Mouse (Mus musculus) limb, embryonic 10.5 days (tissue): ENCODE measurements around the gene Nr3c2. TPM values are rescaled to one million over a fixed set of nuclear protein-coding genes. Genes with fewer than 3 reads are reported as not detected.

Source experiments
- DNase-seq: peaks from one replicate; pipeline ENCODE4 v3.0.0-alpha.2; 2017; ENCODE audit warnings: low spot score
- H3K27ac ChIP-seq: fragments of 300-500 bp; sonication (generic); 2 replicates; pipeline ENCODE4 v1.5.1; 2016; ENCODE audit warnings: mild to moderate bottlenecking
- H3K27me3 ChIP-seq: fragments of 300-500 bp; sonication (generic); 2 replicates; pipeline ENCODE4 v1.6.1; 2016; ENCODE audit warnings: low read depth, mild to moderate bottlenecking; ENCODE audit not compliant: poor library complexity, severe bottlenecking
- H3K36me3 ChIP-seq: fragments of 300-500 bp; sonication (generic); 2 replicates; pipeline ENCODE4 v1.6.1; 2016; ENCODE audit warnings: mild to moderate bottlenecking, moderate library complexity
- H3K4me1 ChIP-seq: fragments of 300-500 bp; sonication (generic); 2 replicates; pipeline ENCODE4 v1.6.1; 2016
- H3K4me3 ChIP-seq: fragments of 300-500 bp; sonication (generic); 2 replicates; pipeline ENCODE4 v1.5.1; 2016; ENCODE audit warnings: mild to moderate bottlenecking, moderate library complexity
- H3K9me3 ChIP-seq: fragments of 300-500 bp; sonication (generic); replicated peaks from 2 replicates; pipeline ENCODE4 v1.6.1; 2016; ENCODE audit warnings: mild to moderate bottlenecking
- WGBS: fragments of 180-500 bp; shearing (Covaris S2); methylation state at CpG from one replicate; pipeline ENCODE4 v1.1.7; 2016; 5-methylcytosine and 5-hydroxymethylcytosine counted together
- polyA plus RNA-seq: library from polyadenylated mRNA; unstranded; fragments of >200 nt; fragmentation: Nextera tagmentation; extraction: Ambion mirVana; gene quantifications from 2 replicates; pipeline ENCODE4 v1.2.1, GENCODE M21; 2016

The Nr3c2 gene
- polyA plus RNA-seq = 0.35 and 0.41 TPM in 2 replicates

GRCm38 (mm10) chr8:76899411-76900154, at the start of gene Nr3c2:
Gene Nr3c2, plus strand, starts transcription at chr8:76899442.
- H3K4me3 ChIP-seq = peak within 1 kb of the TSS; percentile 71
- no peaks in the 10 kb centered on the region for H3K36me3 ChIP-seq
- under 1% methylated on average over 45 of the region's 47 CpGs for WGBS
- peak; percentile 64 for DNase-seq
- H3K27me3 ChIP-seq = peaks cover 79% of the 10 kb centered on the region
- peaks cover 37% of the 10 kb centered on the region for H3K4me1 ChIP-seq
- no peak within 1 kb of the TSS; the same call in 1 of the 2 replicates for H3K27ac ChIP-seq
- no peaks in the 10 kb centered on the region for H3K9me3 ChIP-seq

GRCm38 (mm10) chr8:76858534-76858933, 40.7 kb upstream of the Nr3c2 start:
- DNase-seq = no peak
- WGBS = 70% methylated on average over 2 of the region's 2 CpGs
- Histone ChIP-seq H3K4me1 (no peaks in the 10 kb centered on the region), H3K27me3 (no peaks in the 10 kb centered on the region), H3K36me3 (no peaks in the 10 kb centered on the region), H3K9me3 (no peaks in the 10 kb centered on the region), H3K27ac (no peak overlapping the region), H3K4me3 (no peak overlapping the region)

- Histone ChIP-seq H3K9me3 (no peaks in the 10 kb centered on the region), H3K27me3 (no peaks in the 10 kb centered on the region), H3K4me3 (no peak overlapping the region), H3K36me3 (no peaks in the 10 kb centered on the region), H3K4me1 (no peaks in the 10 kb centered on the region), H3K27ac (no peak overlapping the region)
- DNase-seq = no peak
Observed at GRCm38 (mm10) chr8:76859709-76860108, 39.5 kb upstream of the Nr3c2 start.

DNA sequence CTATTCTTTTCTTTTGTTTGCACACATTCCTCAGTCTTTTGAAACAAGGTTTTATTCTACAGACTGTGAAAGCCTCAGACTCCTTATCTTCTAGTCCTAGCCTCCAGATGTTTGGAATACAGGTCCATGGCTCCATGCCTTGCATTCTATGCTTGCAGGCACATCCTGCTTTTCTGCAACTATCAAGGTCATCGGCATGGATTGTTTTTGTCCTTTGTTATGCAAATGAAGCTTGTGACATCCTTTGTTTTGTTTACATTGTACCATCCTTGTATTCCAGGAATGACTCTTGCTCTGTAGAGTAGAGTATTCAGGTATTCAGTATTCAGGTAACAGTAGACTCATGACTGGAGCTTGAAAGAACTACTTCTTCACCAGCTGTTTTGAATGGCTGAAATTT, 36.2 kb upstream of the Nr3c2 start:
- WGBS = 89% methylated on average over 1 of the region's 1 CpGs
- DNase-seq = no peak

DNA sequence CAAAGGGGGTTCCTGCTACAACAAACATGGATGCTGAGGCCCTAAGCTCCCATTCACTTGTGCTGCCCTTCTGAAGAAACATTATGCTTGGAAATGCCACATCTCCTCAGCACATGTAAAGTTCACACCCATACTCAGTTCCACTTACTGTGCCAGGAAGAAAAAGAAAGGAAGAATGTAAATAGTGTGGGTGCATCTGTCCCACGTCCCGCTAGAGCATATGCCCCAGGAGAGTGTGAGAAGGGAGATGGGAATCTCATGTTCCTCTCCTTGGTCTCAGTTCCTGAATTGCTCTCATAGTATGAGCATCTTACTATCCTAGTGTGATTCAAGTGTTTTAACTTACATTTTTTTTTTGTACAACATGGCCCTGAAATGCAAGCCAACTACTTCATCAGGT, 22.4 kb upstream of the Nr3c2 start:
- no peaks in the 10 kb centered on the region for H3K9me3 ChIP-seq
- DNase-seq = no peak
- H3K27me3 ChIP-seq = no peaks in the 10 kb centered on the region
- no peak overlapping the region for H3K27ac ChIP-seq
- H3K4me3 ChIP-seq = no peak overlapping the region
- 96% methylated on average over 2 of the region's 2 CpGs for WGBS
- H3K4me1 ChIP-seq = no peaks in the 10 kb centered on the region
- no peaks in the 10 kb centered on the region for H3K36me3 ChIP-seq

More for the DNA sequence above, 36.2 kb upstream of the Nr3c2 start:
- no peaks in the 10 kb centered on the region for H3K9me3 ChIP-seq
- H3K4me3 ChIP-seq = no peak overlapping the region
- no peaks in the 10 kb centered on the region for H3K36me3 ChIP-seq
- no peaks in the 10 kb centered on the region for H3K27me3 ChIP-seq
- H3K27ac ChIP-seq = no peak overlapping the region
- no peaks in the 10 kb centered on the region for H3K4me1 ChIP-seq

GRCm38 (mm10) chr8:76897050-76897449, 2.2 kb upstream of the Nr3c2 start:
- 0% methylated on average over 2 of the region's 2 CpGs for WGBS
- H3K4me1 ChIP-seq = peaks cover 32% of the 10 kb centered on the region
- H3K27ac ChIP-seq = no peak overlapping the region
- H3K36me3 ChIP-seq = no peaks in the 10 kb centered on the region
- H3K9me3 ChIP-seq = no peaks in the 10 kb centered on the region
- peaks cover 53% of the 10 kb centered on the region for H3K27me3 ChIP-seq
- H3K4me3 ChIP-seq = no peak overlapping the region
- no peak for DNase-seq

- WGBS = under 1% methylated on average over 56 of the region's 60 CpGs
- H3K27me3 ChIP-seq = peaks cover 72% of the 10 kb centered on the region
Observed at GRCm38 (mm10) chr8:76898721-76899410, 376 bp upstream of the Nr3c2 start.

GRCm38 (mm10) chr8:76900155-76901141, 1.2 kb downstream of the Nr3c2 start:
- DNase-seq = peak; percentile 68
- under 1% methylated on average over 58 of the region's 58 CpGs for WGBS
- no peaks in the 10 kb centered on the region for H3K36me3 ChIP-seq
- H3K4me1 ChIP-seq = peaks cover 37% of the 10 kb centered on the region
- H3K27ac ChIP-seq = no peak overlapping the region; the same call in 1 of the 2 replicates
- no peaks in the 10 kb centered on the region for H3K9me3 ChIP-seq
- peak overlapping the region; percentile 71 for H3K4me3 ChIP-seq
- H3K27me3 ChIP-seq = peaks cover 83% of the 10 kb centered on the region

More at GRCm38 (mm10) chr8:76898721-76899410, 376 bp upstream of the Nr3c2 start:
- no peaks in the 10 kb centered on the region for H3K36me3 ChIP-seq
- H3K27ac ChIP-seq = no peak overlapping the region
- no peaks in the 10 kb centered on the region for H3K9me3 ChIP-seq
- H3K4me3 ChIP-seq = peak overlapping the region; percentile 71
- peaks cover 37% of the 10 kb centered on the region for H3K4me1 ChIP-seq
- peak; percentile 57 for DNase-seq

DNA sequence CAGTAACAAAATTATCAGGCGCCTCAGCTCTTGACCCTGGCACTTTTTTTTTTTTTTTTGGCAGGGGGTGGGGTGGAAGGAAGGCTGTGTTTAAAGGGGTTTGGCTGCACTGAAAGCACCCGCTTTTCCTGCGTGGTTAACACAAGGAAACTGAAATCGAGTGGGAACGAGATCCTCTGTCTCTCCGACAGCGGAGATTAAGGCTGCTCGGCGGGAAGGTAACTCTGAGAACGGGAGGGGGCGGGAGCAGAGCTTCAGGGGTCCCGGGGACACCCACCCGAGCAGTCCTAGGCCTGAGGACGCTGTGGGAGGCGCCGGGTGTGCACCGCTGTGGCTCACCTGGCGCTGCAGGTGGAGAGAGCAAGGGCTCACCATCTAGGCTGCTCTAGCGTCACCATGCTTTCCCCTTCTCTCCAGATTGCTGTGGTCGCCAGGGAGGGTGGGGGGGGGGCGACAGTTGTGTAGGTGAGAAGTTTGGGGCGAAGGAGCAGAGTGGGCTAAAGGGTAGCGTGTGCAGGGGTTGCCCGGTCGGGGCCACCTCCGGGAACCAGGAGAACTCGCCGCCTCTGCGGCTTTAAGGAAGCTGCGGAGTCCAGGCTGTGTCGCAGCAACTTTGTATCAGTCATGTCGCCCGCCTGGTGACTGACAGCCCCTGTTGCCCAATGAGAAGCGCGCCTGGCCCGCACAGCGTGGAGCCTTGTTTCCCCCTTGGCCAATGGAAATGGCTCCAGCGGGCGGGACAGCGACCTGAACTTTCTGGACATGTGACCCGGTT, 2.4 kb downstream of the Nr3c2 start:
- peak; percentile 94 for DNase-seq
- under 1% methylated on average over 40 of the region's 41 CpGs for WGBS
- H3K9me3 ChIP-seq = no peaks in the 10 kb centered on the region
- peak overlapping the region; percentile 71 for H3K4me3 ChIP-seq
- peak overlapping the region; percentile 61; the same call in 1 of the 2 replicates for H3K27ac ChIP-seq
- H3K36me3 ChIP-seq = no peaks in the 10 kb centered on the region
- peaks cover 80% of the 10 kb centered on the region for H3K27me3 ChIP-seq
- H3K4me1 ChIP-seq = peaks cover 37% of the 10 kb centered on the region

GRCm38 (mm10) chr8:76902205-76903078, 3.2 kb downstream of the Nr3c2 start:
- 2% methylated on average over 33 of the region's 35 CpGs for WGBS
- H3K27me3 ChIP-seq = peaks cover 72% of the 10 kb centered on the region
- H3K9me3 ChIP-seq = no peaks in the 10 kb centered on the region
- H3K27ac ChIP-seq = no peak overlapping the region
- H3K36me3 ChIP-seq = no peaks in the 10 kb centered on the region
- H3K4me1 ChIP-seq = peaks cover 37% of the 10 kb centered on the region
- no peak for DNase-seq
- H3K4me3 ChIP-seq = peak overlapping the region; percentile 71

DNA sequence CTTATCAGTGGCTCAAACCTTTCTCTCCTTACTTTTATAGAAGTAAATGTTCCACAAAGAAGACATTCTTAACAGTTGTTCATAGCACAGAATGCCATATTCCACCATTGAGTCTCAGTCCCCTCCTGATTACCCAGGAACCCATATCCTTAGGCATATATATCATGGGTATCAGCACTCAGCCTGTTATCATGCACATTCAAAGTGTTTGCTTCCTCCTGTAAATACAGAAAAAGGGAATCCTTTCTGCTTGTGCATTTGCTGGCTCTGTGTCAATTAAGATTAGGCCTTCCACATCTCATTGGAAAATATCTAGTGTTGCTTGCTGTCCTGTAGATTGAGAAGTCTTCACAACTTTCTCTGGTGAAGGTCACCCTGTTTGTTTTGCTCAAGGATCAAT, 12.0 kb downstream of the Nr3c2 start:
- no peaks in the 10 kb centered on the region for H3K9me3 ChIP-seq
- DNase-seq = no peak
- no peaks in the 10 kb centered on the region for H3K27me3 ChIP-seq
- no peaks in the 10 kb centered on the region for H3K4me1 ChIP-seq
- no peaks in the 10 kb centered on the region for H3K36me3 ChIP-seq
- H3K4me3 ChIP-seq = no peak overlapping the region
- no peak overlapping the region for H3K27ac ChIP-seq
